Mouse (Mus musculus): ENCODE results near the gene Camta1. TPM values are rescaled to one million over a fixed set of nuclear protein-coding genes. Genes with fewer than 3 reads are reported as not detected.
A peak's percentile ranks its signal among the peaks of the same experiment; 100 is the strongest.
"Not testable (repeated sequence)": the region's sequence is repeated elsewhere in the genome, so short reads cannot be mapped to it uniquely, and the experiment has no call there.

Gene Camta1
- total RNA-seq, 2 experiments from 2014 or later, result 2.9 to 70.2 TPM

GRCm38 (mm10) chr4:150924308-150924707, 937.4 kb downstream of the Camta1 start:
- ATAC-seq (ENCODE audit: poor library complexity, severe bottlenecking), result peak; percentile 77

- ATAC-seq (ENCODE audit: poor library complexity, severe bottlenecking), result no peak
These were observed 940.5 kb downstream of the Camta1 start for GRCm38 (mm10) chr4:150921206-150921605.

- no peak for ATAC-seq (ENCODE audit: poor library complexity, severe bottlenecking)
These were observed 944.2 kb downstream of the Camta1 start for GRCm38 (mm10) chr4:150917336-150918027.

- ATAC-seq (ENCODE audit: poor library complexity, severe bottlenecking), result no peak
These were observed 946.3 kb downstream of the Camta1 start for GRCm38 (mm10) chr4:150915181-150915906.

- ATAC-seq (ENCODE audit: poor library complexity, severe bottlenecking), result peak; percentile 80
These were observed 947.4 kb downstream of the Camta1 start, which contains the start of the genes Park7 and Tnfrsf9 for GRCm38 (mm10) chr4:150914290-150914733. Gene Park7, minus strand, starts transcription at chr4:150914437. Gene Tnfrsf9, plus strand, starts transcription at chr4:150914562.

- ATAC-seq (ENCODE audit: poor library complexity, severe bottlenecking), result no peak
These were observed 947.9 kb downstream of the Camta1 start for GRCm38 (mm10) chr4:150913743-150914142.

GRCm38 (mm10) chr4:150910164-150910951, 951.3 kb downstream of the Camta1 start:
- no peak for ATAC-seq (ENCODE audit: poor library complexity, severe bottlenecking)

GRCm38 (mm10) chr4:150909451-150910156, 952.1 kb downstream of the Camta1 start:
- peak; percentile 68 for ATAC-seq (ENCODE audit: poor library complexity, severe bottlenecking)

GRCm38 (mm10) chr4:150908512-150908911, 953.2 kb downstream of the Camta1 start:
- not testable (repeated sequence) for ATAC-seq (ENCODE audit: poor library complexity, severe bottlenecking)

- no peak for ATAC-seq (ENCODE audit: poor library complexity, severe bottlenecking)
These were observed 954.6 kb downstream of the Camta1 start for GRCm38 (mm10) chr4:150907099-150907498.

- no peak for ATAC-seq (ENCODE audit: poor library complexity, severe bottlenecking)
These were observed 958.5 kb downstream of the Camta1 start for GRCm38 (mm10) chr4:150903091-150903742.

GRCm38 (mm10) chr4:150902062-150902461, 959.6 kb downstream of the Camta1 start:
- no peak for ATAC-seq (ENCODE audit: poor library complexity, severe bottlenecking)

GRCm38 (mm10) chr4:150901651-150902050, 960.0 kb downstream of the Camta1 start:
- ATAC-seq (ENCODE audit: poor library complexity, severe bottlenecking), result peak; percentile 77

- no peak for ATAC-seq (ENCODE audit: poor library complexity, severe bottlenecking)
These were observed 961.2 kb downstream of the Camta1 start for GRCm38 (mm10) chr4:150900486-150900885.

GRCm38 (mm10) chr4:150898716-150899365, 962.8 kb downstream of the Camta1 start:
- peak; percentile 91 for ATAC-seq (ENCODE audit: poor library complexity, severe bottlenecking)

- no peak for ATAC-seq (ENCODE audit: poor library complexity, severe bottlenecking)
These were observed 964.6 kb downstream of the Camta1 start for GRCm38 (mm10) chr4:150896896-150897624.

- ATAC-seq (ENCODE audit: poor library complexity, severe bottlenecking), result no peak
These were observed 966.8 kb downstream of the Camta1 start for GRCm38 (mm10) chr4:150894718-150895501.

- peak; percentile 60 for ATAC-seq (ENCODE audit: poor library complexity, severe bottlenecking)
These were observed 970.4 kb downstream of the Camta1 start for GRCm38 (mm10) chr4:150891308-150891707.
